Mouse (Mus musculus): Measurements from ENCODE around the gene 4930407I10Rik.
A peak's percentile ranks its signal among the peaks of the same experiment; 100 is the strongest.

Gene 4930407I10Rik

DNA sequence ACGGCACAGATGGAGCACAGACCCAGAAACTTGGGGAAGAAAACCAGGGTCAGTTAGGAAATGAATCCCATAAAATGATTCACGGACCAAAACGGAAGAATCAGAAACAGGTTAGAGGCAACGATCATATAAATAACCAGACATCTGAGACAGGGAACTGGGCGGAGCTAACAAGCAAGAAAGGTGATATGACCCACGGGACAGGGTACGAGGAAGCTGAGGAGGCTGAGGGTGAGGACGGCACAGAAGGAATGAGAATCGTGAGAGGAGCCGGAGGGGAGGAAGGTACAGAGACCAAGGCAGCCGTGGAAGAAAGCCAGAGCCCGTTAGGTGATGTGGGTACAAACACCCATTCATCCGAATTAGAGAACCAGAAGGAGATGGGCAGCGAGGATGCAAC is 5.0 kb downstream of the 4930407I10Rik start:
- no peak for DNase-seq

DNA sequence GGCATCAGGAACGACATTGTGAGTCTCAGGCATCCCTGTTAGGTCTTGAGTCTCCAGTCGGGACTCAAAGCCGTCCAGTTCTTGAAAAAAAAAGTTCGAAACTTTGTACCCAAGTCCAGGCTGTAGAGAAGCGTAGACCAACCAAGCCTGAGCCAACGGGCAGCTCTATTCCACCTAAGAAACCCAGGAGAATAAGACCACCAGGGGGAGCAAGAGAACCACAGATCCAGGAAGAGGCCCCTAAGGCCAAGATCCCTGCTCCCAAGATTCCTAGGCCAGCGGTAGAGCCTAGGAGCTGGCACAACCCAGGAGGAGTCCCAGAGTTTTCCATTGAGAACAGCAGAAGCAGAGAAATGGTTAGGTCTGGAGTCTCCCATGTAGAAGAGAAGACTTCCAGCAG is 6.6 kb downstream of the 4930407I10Rik start:
- peak; percentile 75 to 88 for DNase-seq

DNA sequence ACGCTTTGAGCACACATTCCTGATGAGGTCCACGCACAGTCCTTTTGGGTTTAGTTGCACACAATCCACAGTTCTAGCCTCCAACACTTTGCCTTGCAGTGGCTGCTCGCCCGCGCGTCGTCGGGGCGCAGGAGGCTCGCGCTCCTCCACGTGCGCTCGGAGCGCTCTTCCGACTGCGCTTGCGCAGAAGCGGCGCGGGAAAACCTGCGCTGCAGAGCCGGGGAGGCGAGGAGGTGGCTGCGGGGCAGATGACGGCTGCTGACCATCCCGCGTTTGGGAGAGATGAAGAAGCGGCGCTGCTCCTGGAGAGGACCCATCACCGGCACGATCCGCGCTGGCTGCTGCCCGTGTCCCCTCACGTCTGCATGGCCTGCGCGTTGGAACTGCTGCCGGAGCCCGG is 10.9 kb downstream of the 4930407I10Rik start, which contains the start of gene Mei1:
Mei1 (plus strand) TSS at position 99 of the 400 bp plus-strand sequence.
- DNase-seq, result no peak

DNA sequence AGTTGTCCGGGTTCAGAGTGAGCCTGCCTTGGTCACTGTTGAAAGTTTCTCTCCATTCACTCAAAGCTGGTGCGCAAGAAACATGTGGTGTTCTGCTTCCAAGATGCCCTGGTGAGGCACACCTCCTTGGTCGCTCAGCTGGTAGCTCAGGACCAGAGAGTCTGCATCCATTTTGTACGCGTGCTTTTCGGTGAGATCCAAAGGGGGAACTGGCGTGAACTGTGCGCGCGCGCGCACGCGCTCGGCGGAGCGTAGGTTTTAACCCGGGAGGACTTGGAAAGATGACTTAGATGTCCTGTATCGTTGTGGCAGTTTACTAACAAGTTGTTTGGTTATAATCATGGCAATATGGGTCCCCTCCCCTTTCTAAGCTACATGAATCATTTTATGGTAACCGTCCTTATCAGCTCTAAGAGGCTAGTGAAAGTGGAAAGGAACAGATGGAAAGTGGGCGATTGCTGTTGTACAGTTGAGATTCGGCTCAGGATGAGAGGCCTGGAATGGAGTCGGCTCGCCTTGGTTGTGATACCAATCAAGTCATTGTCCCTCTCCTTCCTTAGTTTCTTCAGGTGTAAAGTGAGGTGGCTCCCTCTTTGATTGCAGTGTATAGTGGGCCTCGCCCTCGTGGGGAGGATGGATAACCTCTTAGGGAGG is 13.0 kb downstream of the 4930407I10Rik start:
- DNase-seq, result no peak

DNA sequence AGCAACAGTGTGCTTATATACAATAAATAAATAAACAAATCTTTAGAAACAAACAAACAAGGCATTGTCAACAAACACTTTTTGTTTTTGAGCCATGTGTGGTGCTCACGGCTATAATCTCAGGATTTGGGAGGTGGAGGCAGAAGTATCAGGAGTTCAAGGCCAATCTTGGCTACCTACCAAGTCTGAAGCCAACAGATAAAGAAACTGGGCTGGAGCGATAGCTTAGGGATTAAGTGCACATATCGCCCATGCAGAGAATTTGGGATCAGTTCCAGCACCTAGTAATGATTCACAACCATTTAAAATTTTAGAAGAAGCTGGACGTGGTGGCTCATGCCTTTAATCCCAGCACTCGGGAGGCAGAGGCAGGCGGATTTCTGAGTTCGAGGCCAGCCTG is 14.5 kb downstream of the 4930407I10Rik start:
- no peak for DNase-seq

DNA sequence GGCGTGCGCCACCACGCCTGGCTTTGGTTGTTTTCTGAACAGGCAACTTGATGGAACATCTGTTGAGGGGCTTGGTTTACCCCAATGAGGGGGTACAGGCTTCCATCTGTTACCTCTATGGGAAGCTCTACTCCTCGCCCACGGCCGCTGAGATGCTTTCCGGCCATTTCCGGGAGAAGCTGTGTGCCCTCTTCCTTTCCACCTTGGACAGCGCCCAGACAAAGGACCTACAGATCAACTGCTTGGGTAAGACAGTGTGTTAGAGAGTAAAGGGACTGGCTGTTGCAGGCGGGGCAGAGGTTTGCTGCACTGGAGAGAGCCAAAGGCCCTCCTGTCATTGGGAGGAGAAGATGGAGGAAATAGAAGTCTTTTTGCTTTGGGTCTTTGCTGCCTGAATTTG is 20.9 kb downstream of the 4930407I10Rik start:
- no peak for DNase-seq

DNA sequence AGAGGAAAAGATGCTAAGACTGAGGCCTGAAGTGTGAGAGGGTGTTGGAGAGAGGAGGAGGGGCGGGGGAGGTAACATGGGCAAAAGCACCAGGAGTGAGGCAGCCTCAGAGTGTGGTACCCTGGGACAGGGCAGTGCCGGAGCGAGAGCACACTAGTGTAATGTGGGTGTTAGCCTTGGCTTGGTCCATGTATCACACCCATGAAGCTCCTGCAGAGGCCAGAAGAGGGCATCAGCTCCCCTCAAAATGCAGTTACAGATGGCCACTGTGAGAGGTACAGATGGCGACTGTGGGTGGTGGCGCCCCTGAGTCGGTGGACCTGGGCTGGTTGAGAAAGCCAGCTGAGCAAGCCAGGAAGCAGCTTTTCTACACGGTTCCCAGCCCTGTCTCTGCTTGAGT is 22.2 kb downstream of the 4930407I10Rik start:
- DNase-seq, result peak in 1 of 2 experiments; percentile 11

DNA sequence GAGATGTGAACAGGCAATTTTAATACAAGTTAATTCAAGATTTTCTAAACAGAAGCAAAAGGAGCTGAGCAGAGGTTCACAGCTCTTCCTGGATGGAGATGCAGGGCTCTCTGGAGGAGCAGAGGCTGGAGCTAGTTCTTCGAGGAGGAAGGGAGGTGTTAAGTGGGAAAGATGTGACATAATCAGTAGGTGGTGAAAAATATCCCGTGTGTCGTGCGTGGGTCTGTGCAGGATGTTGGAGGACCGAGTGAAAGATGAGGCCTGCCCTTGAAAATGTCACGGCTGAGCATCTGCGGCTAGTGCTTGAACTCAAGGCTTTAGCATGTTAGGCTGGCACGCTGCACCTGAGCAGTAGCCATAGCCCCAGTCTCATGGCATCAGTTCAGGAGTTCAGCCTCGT is 26.7 kb downstream of the 4930407I10Rik start:
- DNase-seq, result no peak

DNA sequence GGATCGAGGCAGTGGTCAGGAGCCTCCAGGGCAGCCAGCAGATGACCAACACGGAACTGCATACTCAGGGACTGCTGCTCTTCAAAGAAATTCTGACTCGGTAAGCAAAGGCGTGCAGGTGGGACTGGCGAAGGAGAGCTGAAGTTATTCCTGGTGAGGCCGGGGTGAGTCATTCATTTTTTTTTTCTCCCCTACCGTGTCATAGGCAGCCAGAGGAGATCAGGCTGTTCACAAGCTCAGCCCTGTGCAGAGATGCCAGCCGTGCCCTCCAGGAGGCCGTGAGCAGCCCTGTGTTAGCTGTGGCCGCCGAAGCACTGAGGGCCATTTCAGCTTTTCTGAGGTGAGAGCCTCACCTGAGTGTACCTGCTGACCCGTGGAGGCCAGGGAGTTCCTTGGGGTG is 27.2 kb downstream of the 4930407I10Rik start:
- no peak for DNase-seq

DNA sequence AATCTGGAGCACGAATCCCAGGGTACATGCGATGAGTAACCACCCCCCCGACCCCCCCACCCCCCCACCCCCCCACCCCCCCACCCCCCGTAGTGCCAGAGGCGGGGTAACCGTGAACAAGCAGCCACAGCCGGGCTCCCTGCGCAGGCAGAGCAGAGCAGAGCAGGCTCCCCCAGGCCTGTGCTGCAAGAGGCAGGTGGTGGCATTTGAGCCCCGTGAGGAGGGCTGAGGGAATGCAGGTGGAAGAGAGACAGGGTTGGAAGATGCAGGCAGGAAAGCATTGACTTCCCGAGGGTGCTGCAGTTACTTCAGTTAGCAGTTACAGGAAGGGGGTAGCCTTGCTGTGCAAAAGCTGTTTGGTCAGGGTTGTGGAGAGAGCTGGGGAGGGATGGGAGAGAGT is 28.3 kb downstream of the 4930407I10Rik start:
- DNase-seq, result no peak

DNA sequence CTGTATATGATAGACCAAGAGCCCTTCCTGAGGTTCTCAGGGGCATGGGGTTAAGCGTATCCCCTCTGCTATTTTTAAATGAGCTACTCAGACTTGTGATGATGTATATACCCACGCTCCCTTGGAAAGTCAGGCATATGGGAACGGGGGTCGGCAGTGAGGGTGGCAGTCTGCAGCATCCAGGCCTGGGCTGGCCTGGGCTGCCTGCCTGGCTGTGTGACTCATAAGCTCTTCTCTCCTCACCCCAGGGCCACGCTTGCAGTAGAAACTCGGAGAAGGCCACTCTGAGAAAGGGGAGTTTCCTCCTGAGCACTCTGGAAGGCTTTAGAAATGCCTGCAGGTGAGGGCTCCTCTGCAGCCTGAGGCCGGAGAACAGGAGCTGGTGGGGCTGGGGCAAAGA is 32.1 kb downstream of the 4930407I10Rik start:
- no peak for DNase-seq

DNA sequence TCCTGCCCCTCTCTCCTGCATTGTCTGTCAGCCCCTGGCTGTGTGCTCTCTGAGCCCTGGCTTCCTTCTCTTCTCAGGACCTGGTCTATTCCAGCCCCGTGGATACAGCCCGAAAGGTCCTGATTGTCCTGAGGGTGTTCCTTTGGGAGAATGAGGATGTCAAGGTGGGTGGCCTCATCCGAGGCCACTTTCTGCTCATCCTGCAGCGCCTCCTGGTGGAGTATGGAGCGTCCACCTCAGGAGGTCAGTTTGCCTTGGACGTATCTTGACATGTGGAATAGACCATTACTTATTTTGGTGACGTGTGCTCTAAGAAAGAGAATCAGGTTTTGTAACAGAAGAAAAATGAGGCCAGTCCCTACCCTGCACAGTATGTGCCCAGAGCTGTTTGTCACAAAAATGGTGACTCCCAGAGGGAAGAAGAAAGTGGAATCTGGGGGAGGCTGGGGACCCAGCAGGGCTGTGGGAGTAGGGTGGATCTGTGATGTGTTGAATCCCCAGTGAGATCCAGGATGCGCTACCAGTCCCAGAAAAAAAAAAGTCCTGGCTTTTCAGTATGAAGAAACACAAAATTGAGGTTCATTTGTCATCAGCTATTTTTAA is 48.1 kb downstream of the 4930407I10Rik start:
- peak; percentile 46 to 72 for DNase-seq

All from kidney, postnatal 25 days (tissue).